Mouse (Mus musculus) cerebellum, adult 2 months (tissue): ENCODE results near the gene Ror2.

ENCODE experiments used
- CTCF ChIP-seq: fragments of 200-500 bp; IDR thresholded peaks from 2 replicates; pipeline ENCODE4 v1.5.1; 2011; ENCODE audit warnings: low read depth, mild to moderate bottlenecking, control low read depth, low read length, moderate library complexity, borderline replicate concordance; ENCODE audit not compliant: insufficient read depth
- POLR2A ChIP-seq: fragments of 200-500 bp; IDR thresholded peaks from 2 replicates; pipeline ENCODE4 v1.6.1; 2011; ENCODE audit warnings: low read length, control low read depth, borderline replicate concordance; ENCODE audit not compliant: insufficient read depth

DNA sequence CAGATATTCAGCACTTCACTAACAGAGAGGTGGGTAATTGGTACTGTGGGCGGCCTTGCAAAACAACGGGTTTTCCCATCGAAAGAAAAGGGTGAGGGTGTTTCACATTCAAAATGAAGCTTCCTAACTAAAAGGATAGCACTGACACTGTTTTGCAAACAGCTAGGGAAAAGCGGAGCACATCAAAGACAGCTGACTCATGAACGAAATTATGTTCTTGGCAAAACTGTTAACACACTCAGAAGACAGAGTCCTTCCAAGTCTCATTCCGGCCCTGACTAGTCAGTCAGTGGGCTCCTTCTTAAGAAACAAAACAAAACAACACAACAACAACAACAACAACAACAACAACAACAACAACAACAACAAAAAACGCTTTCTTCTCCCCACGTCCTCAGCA lies 10.1 kb downstream of the Ror2 start:
- TF ChIP-seq CTCF (no peak), POLR2A (no peak)
